Mouse (Mus musculus): ENCODE data around the gene Pea15a. TPM values are rescaled to one million over a fixed set of nuclear protein-coding genes. Genes with fewer than 3 reads are reported as not detected.

Pea15a gene
- polyA plus RNA-seq, 1 experiment = 12.0 TPM

DNA sequence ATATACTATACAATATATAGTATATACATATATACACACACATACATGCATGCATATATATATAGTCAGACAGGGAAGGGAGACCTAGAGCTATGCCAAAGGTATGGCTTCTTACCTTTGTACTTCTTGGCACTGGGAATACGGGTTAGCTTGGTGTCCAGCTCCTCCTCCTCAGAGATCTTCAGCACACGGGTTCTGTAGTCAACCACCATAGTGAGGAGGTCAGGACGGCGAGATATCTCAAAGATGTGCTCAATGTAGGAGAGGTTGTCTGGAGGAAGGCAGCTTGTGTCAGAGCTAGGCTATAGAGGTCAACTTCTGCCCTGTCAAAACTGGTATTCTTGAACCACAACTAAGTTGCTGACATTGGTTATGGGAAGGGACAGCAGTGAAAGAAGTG lies 7.6 kb downstream of the Pea15a start:
- TF ChIP-seq CTCF (IDR thresholded peaks at IDR 0.05; ENCODE audit: extremely low read depth, insufficient read length, insufficient replicate concordance, low read depth, low read length) (no peak), POLR2A (IDR thresholded peaks at IDR 0.05; ENCODE audit: low read depth, low read length) (no peak)
- 76% methylated on average over 4 of the region's 4 CpGs for WGBS
- peaks cover 43% of the 10 kb centered on the region for H3K36me3 ChIP-seq (ENCODE audit: control insufficient read depth, insufficient read depth, low read length)
- no peak overlapping the region for H3K4me3 ChIP-seq (ENCODE audit: low read depth, low read length)
- no peaks in the 10 kb centered on the region for H3K27me3 ChIP-seq (ENCODE audit: control insufficient read depth, insufficient read depth, low read length)
- H3K27ac ChIP-seq (ENCODE audit: insufficient read depth, low read depth, low read length) = no peak overlapping the region
- no peaks in the 10 kb centered on the region; the same call in 1 of the 2 replicates for H3K4me1 ChIP-seq (ENCODE audit: control insufficient read depth, insufficient read depth, insufficient read length, low read length)

DNA sequence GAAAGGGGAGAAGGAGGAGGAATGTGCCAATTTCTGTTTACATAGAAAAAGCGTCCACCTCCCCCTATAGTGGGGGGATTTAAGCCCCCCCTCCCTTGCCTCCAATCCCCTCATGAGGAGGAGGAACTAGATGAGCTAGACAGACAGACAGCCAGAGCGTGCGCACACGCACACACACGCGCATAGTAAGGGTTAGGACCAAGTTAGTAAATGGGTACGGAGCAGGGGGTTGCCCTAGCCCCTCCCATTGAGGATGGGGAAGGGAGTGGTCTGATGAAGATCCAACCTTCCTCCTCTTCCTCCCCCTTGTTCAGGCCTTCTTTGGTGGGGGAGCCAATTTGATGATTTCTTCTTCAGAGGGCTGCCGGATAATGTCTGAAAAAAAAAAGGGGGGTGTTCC lies 8.3 kb downstream of the Pea15a start:
- H3K36me3 ChIP-seq (ENCODE audit: control insufficient read depth, insufficient read depth, low read length) = peaks cover 49% of the 10 kb centered on the region
- no peaks in the 10 kb centered on the region; the same call in 1 of the 2 replicates for H3K4me1 ChIP-seq (ENCODE audit: control insufficient read depth, insufficient read depth, insufficient read length, low read length)
- no peak overlapping the region for H3K4me3 ChIP-seq (ENCODE audit: low read depth, low read length)
- no peak overlapping the region for H3K27ac ChIP-seq (ENCODE audit: insufficient read depth, low read depth, low read length)
- 89% methylated on average over 8 of the region's 8 CpGs for WGBS
- TF ChIP-seq CTCF (IDR thresholded peaks at IDR 0.05; ENCODE audit: extremely low read depth, insufficient read length, insufficient replicate concordance, low read depth, low read length) = no peak
- no peak for TF ChIP-seq POLR2A (IDR thresholded peaks at IDR 0.05; ENCODE audit: low read depth, low read length)
- H3K27me3 ChIP-seq (ENCODE audit: control insufficient read depth, insufficient read depth, low read length) = no peaks in the 10 kb centered on the region

DNA sequence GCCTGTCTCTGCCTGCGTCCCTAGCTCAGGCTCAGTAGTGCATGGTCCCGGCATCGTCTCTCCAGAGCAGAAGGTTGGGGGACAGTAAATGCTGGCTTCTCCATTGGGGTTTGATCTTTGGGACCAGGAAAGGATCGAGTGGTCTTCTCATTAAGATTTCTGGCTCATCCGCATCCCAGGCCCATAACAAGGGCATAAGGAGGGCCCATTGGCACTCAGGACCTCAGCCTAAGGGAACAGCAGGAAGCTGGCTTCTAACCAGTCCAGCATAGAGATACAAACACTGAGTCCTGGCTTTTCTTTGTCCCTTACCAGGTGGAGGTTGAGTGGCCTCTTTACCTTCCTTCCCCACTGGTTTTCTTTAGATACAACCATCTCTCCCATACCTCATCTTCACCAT lies 8.8 kb downstream of the Pea15a start:
- Histone ChIP-seq H3K27ac (ENCODE audit: insufficient read depth, low read depth, low read length) (no peak overlapping the region), H3K4me3 (ENCODE audit: low read depth, low read length) (no peak overlapping the region), H3K36me3 (ENCODE audit: control insufficient read depth, insufficient read depth, low read length) (peaks cover 49% of the 10 kb centered on the region), H3K27me3 (ENCODE audit: control insufficient read depth, insufficient read depth, low read length) (no peaks in the 10 kb centered on the region), H3K4me1 (ENCODE audit: control insufficient read depth, insufficient read depth, insufficient read length, low read length) (no peaks in the 10 kb centered on the region; the same call in 1 of the 2 replicates)
- no peak for TF ChIP-seq POLR2A (IDR thresholded peaks at IDR 0.05; ENCODE audit: low read depth, low read length)
- no peak for TF ChIP-seq CTCF (IDR thresholded peaks at IDR 0.05; ENCODE audit: extremely low read depth, insufficient read length, insufficient replicate concordance, low read depth, low read length)
- WGBS = 87% methylated on average over 5 of the region's 5 CpGs

DNA sequence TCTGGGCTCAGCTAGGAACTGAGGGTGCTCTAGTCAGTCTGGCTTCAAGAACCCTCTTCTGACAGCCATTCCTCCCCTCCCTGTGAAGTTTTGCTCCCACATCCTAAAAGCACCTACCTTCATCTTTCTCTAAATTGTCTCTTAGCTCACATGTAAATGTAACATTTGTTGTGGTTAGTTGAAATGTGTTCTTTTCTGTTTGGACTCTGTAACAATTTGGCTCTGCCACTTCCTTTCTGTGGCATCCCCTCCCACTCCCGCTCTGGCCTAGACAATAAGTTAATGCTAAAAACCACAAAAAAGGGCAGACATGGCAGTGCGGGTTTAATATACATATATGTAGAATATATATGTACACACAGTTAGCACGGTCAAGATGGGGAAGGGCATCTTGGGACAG lies 9.5 kb downstream of the Pea15a start:
- no peaks in the 10 kb centered on the region for H3K27me3 ChIP-seq (ENCODE audit: control insufficient read depth, insufficient read depth, low read length)
- H3K27ac ChIP-seq (ENCODE audit: insufficient read depth, low read depth, low read length) = no peak overlapping the region
- WGBS = 82% methylated on average over 3 of the region's 3 CpGs
- no peak overlapping the region for H3K4me3 ChIP-seq (ENCODE audit: low read depth, low read length)
- no peaks in the 10 kb centered on the region; the same call in 1 of the 2 replicates for H3K4me1 ChIP-seq (ENCODE audit: control insufficient read depth, insufficient read depth, insufficient read length, low read length)
- no peak for TF ChIP-seq POLR2A (IDR thresholded peaks at IDR 0.05; ENCODE audit: low read depth, low read length)
- no peak for TF ChIP-seq CTCF (IDR thresholded peaks at IDR 0.05; ENCODE audit: extremely low read depth, insufficient read length, insufficient replicate concordance, low read depth, low read length)
- H3K36me3 ChIP-seq (ENCODE audit: control insufficient read depth, insufficient read depth, low read length) = peaks cover 53% of the 10 kb centered on the region

DNA sequence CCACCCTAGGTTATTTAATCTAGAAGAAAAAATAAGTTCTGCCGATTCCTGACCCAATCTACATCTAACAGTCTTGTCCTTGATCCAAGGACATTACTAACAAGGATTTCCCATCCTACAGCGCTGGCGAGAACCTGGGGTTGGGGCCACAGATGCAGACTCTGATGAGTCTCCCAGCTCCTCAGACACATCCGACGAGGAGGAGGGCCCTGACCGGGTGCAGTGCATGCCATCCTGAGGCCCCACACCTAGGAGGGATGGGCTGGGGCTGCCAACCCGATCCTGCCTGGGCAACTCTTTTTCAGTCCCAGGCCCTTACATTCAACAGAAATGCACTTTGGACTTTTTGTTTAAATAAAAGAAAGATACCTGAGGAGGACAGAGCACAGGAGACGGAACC lies 12.2 kb downstream of the Pea15a start:
- Histone ChIP-seq H3K36me3 (ENCODE audit: control insufficient read depth, insufficient read depth, low read length) (peaks cover 68% of the 10 kb centered on the region), H3K4me3 (ENCODE audit: low read depth, low read length) (no peak overlapping the region), H3K27me3 (ENCODE audit: control insufficient read depth, insufficient read depth, low read length) (no peaks in the 10 kb centered on the region), H3K27ac (ENCODE audit: insufficient read depth, low read depth, low read length) (no peak overlapping the region), H3K4me1 (ENCODE audit: control insufficient read depth, insufficient read depth, insufficient read length, low read length) (no peaks in the 10 kb centered on the region)
- TF ChIP-seq CTCF (IDR thresholded peaks at IDR 0.05; ENCODE audit: extremely low read depth, insufficient read length, insufficient replicate concordance, low read depth, low read length) = no peak
- no peak for TF ChIP-seq POLR2A (IDR thresholded peaks at IDR 0.05; ENCODE audit: low read depth, low read length)
- 58% methylated on average over 8 of the region's 8 CpGs for WGBS

DNA sequence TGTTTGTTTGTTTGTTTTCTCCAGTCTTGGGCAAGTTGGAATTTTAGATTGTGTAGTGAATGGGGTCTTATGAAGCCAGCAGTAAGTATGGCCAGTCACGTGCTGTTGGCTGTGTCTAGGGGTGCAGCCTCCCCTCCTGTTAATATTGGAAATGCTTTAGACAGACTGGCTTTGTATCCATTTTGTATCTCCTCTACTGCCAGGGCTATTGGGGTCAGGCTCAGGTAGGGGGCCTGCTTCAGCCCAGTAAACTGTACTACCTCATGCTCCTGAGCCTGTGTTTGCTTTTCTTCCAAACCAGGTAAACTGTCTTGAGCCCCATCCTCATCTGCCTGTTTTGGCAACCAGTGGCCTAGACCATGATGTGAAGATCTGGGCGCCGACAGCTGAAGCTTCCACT lies 14.4 kb downstream of the Pea15a start:
- no peak overlapping the region for H3K27ac ChIP-seq (ENCODE audit: insufficient read depth, low read depth, low read length)
- TF ChIP-seq POLR2A (IDR thresholded peaks at IDR 0.05; ENCODE audit: low read depth, low read length) (no peak), CTCF (IDR thresholded peaks at IDR 0.05; ENCODE audit: extremely low read depth, insufficient read length, insufficient replicate concordance, low read depth, low read length) (no peak)
- 91% methylated on average over 3 of the region's 3 CpGs for WGBS
- H3K27me3 ChIP-seq (ENCODE audit: control insufficient read depth, insufficient read depth, low read length) = no peaks in the 10 kb centered on the region
- no peak overlapping the region for H3K4me3 ChIP-seq (ENCODE audit: low read depth, low read length)
- peaks cover 64% of the 10 kb centered on the region for H3K36me3 ChIP-seq (ENCODE audit: control insufficient read depth, insufficient read depth, low read length)
- H3K4me1 ChIP-seq (ENCODE audit: control insufficient read depth, insufficient read depth, insufficient read length, low read length) = no peaks in the 10 kb centered on the region

DNA sequence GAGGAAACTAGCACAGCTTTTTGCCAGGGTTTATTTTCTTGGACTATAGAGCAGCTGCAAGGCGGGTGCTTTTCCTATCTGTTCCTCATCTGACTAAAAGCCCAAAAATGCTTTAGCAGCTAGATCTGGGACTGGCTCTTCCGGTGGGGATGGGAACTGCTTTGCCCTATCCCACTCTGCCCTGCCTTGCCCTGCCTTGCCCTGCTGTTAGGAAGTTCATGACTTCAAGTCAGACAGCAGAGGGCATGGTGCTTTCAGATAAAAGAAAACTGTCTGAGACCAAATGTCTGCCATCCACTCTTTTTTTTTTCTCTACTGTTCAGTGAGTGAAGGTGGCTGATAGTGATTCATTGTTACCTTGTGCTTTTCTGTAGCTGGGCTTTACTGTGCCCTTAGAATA lies 15.0 kb downstream of the Pea15a start:
- TF ChIP-seq CTCF (IDR thresholded peaks at IDR 0.05; ENCODE audit: extremely low read depth, insufficient read length, insufficient replicate concordance, low read depth, low read length) (no peak), POLR2A (IDR thresholded peaks at IDR 0.05; ENCODE audit: low read depth, low read length) (no peak)
- WGBS = 84% methylated on average over 2 of the region's 2 CpGs
- Histone ChIP-seq H3K4me1 (ENCODE audit: control insufficient read depth, insufficient read depth, insufficient read length, low read length) (no peaks in the 10 kb centered on the region), H3K36me3 (ENCODE audit: control insufficient read depth, insufficient read depth, low read length) (peaks cover 65% of the 10 kb centered on the region), H3K27me3 (ENCODE audit: control insufficient read depth, insufficient read depth, low read length) (no peaks in the 10 kb centered on the region), H3K4me3 (ENCODE audit: low read depth, low read length) (no peak overlapping the region), H3K27ac (ENCODE audit: insufficient read depth, low read depth, low read length) (no peak overlapping the region)

DNA sequence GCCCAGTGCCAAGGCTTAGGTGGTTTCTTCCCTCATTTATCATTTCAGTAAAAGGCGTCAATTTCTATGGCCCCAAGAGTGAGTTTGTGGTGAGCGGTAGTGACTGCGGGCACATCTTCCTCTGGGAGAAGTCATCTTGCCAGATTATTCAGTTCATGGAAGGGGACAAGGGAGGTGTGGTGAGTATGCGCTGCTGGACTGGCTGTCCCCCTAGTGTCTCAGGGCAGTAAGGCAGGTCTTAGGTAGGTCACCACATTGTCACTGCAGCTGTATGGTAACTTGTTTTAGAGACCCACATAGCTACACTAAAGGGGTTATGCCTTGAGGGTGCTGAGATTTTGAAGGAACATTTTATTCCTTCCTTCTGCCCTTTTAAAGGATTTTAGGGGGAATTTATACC lies 17.7 kb downstream of the Pea15a start:
- Histone ChIP-seq H3K4me3 (ENCODE audit: low read depth, low read length) (no peak overlapping the region), H3K4me1 (ENCODE audit: control insufficient read depth, insufficient read depth, insufficient read length, low read length) (no peaks in the 10 kb centered on the region), H3K27ac (ENCODE audit: insufficient read depth, low read depth, low read length) (no peak overlapping the region), H3K36me3 (ENCODE audit: control insufficient read depth, insufficient read depth, low read length) (peaks cover 58% of the 10 kb centered on the region), H3K27me3 (ENCODE audit: control insufficient read depth, insufficient read depth, low read length) (no peaks in the 10 kb centered on the region)
- 66% methylated on average over 4 of the region's 4 CpGs for WGBS
- TF ChIP-seq CTCF (IDR thresholded peaks at IDR 0.05; ENCODE audit: extremely low read depth, insufficient read length, insufficient replicate concordance, low read depth, low read length) (peak; percentile 48; the same call in 1 of the 2 replicates), POLR2A (IDR thresholded peaks at IDR 0.05; ENCODE audit: low read depth, low read length) (no peak)
